Mouse (Mus musculus): Measurements from ENCODE around the gene Gm17521. TPM values are rescaled to one million over a fixed set of nuclear protein-coding genes. Genes with fewer than 3 reads are reported as not detected.
"Not testable (repeated sequence)": the region's sequence is repeated elsewhere in the genome, so short reads cannot be mapped to it uniquely, and the experiment has no call there.

The Gm17521 gene
- total RNA-seq (2021) = not detected
- long read RNA-seq, experiment 1 = 0 reads
- long read RNA-seq, experiment 2 = 0 reads

- not testable (repeated sequence) for DNase-seq
These were observed at the start of gene Gm17521 for GRCm38 (mm10) chrX:123029569-123029968. Gene Gm17521, minus strand, starts transcription at chrX:123029669.

- no peak for DNase-seq
These were observed 14.5 kb upstream of the Gm17521 start for GRCm38 (mm10) chrX:123043956-123044355.

GRCm38 (mm10) chrX:123043516-123043915 is 14.0 kb upstream of the Gm17521 start:
- no peak for DNase-seq

Other genes starting within 250 kb of the Gm17521 start
- 1 to 10 TPM; 6.9 to 9.5 TPM for gene Cldn34c1, start 73.8 kb upstream of the Gm17521 start, total RNA-seq (2021)
- not detected for gene Srsx, start 192.8 kb upstream of the Gm17521 start, total RNA-seq (2021)
- not detected for gene Gm17577, start 217.2 kb upstream of the Gm17521 start, total RNA-seq (2021)